Mouse (Mus musculus) lung, postnatal 0 days (tissue): Measurements from ENCODE around the gene Zyx. TPM values are rescaled to one million over a fixed set of nuclear protein-coding genes. Genes with fewer than 3 reads are reported as not detected.

Experiments
- ATAC-seq: fragments of 200-750 bp; cut with Nextera tagmentation; 2 replicates; pipeline ENCODE4 v1.8.0; 2017; ENCODE audit warnings: moderate library complexity
- DNase-seq: peaks from one replicate; pipeline ENCODE4 v3.0.0-alpha.2; 2016; ENCODE audit warnings: low spot score
- H3K27ac ChIP-seq: fragments of 300-500 bp; sonication (generic); 2 replicates; pipeline ENCODE4 v1.5.1; 2014; ENCODE audit warnings: antibody characterized with exemption, mild to moderate bottlenecking, low read length, mixed read lengths
- H3K27me3 ChIP-seq: fragments of 300-500 bp; sonication (generic); replicated peaks from 2 replicates; pipeline ENCODE4 v1.6.1; 2014; ENCODE audit warnings: low read length, mixed read lengths; ENCODE audit not compliant: insufficient read depth
- H3K36me3 ChIP-seq: fragments of 300-500 bp; sonication (generic); 2 replicates; pipeline ENCODE4 v1.6.1; 2014; ENCODE audit warnings: low read length, mixed read lengths; ENCODE audit not compliant: insufficient read depth
- H3K4me1 ChIP-seq: fragments of 300-500 bp; sonication (generic); 2 replicates; pipeline ENCODE4 v1.6.1; 2014; ENCODE audit warnings: antibody characterized with exemption, low read depth, low read length, mixed read lengths; ENCODE audit not compliant: insufficient read depth
- H3K4me2 ChIP-seq: fragments of 300-500 bp; sonication (generic); replicated peaks from 2 replicates; pipeline ENCODE4 v1.6.1; 2014; ENCODE audit warnings: low read depth, mild to moderate bottlenecking, low read length, moderate library complexity, mixed read lengths
- H3K4me3 ChIP-seq: fragments of 300-500 bp; sonication (generic); 2 replicates; pipeline ENCODE4 v1.5.1; 2014; ENCODE audit warnings: low read depth, low read length
- H3K9ac ChIP-seq: fragments of 300-500 bp; sonication (generic); replicated peaks from 2 replicates; pipeline ENCODE4 v1.6.1; 2014; ENCODE audit warnings: low read depth, mild to moderate bottlenecking
- H3K9me3 ChIP-seq: fragments of 300-500 bp; sonication (generic); 2 replicates; pipeline ENCODE4 v1.6.1; 2016; ENCODE audit warnings: low read length, mixed read lengths
- CTCF ChIP-seq: IDR thresholded peaks from 2 replicates; pipeline ENCODE4 v1.5.1; 2016; ENCODE audit warnings: antibody characterized with exemption, mild to moderate bottlenecking
- EP300 ChIP-seq: IDR thresholded peaks from 2 replicates; pipeline ENCODE4 v1.6.1; 2016; ENCODE audit warnings: antibody characterized with exemption, mild to moderate bottlenecking, control low read depth
- WGBS: fragments of 180-500 bp; shearing (Covaris S2); extraction: QIAGEN DNeasy Blood & Tissue Kit; methylation state at CpG from one replicate; pipeline ENCODE4 v1.1.7; 2014; 5-methylcytosine and 5-hydroxymethylcytosine counted together
- polyA plus RNA-seq: library from polyadenylated mRNA; unstranded; fragments of >200 nt; fragmentation: Nextera tagmentation; extraction: Ambion mirVana; gene quantifications from 2 replicates; pipeline ENCODE4 v1.2.1, GENCODE M21; 2015

The Zyx gene
- polyA plus RNA-seq, 1 experiment from 2014 or later: 183 TPM

GRCm38 (mm10) chr6:42381916-42382381 is 32.5 kb downstream of the Zyx start:
- Histone ChIP-seq H3K27me3 (no peaks in the 10 kb centered on the region), H3K9ac (no peak overlapping the region), H3K4me3 (no peak overlapping the region), H3K4me1 (peaks cover 8% of the 10 kb centered on the region; the same call in 1 of the 2 replicates), H3K36me3 (no peaks in the 10 kb centered on the region), H3K9me3 (no peaks in the 10 kb centered on the region), H3K27ac (peak overlapping the region; percentile 48; the same call in 1 of the 2 replicates), H3K4me2 (no peak overlapping the region)
- DNase-seq (peak; percentile 72), ATAC-seq (peak; percentile 76)
- peak; percentile 80 for TF ChIP-seq EP300
- no peak for TF ChIP-seq CTCF
- WGBS: 35% methylated on average over 9 of the region's 9 CpGs

DNA sequence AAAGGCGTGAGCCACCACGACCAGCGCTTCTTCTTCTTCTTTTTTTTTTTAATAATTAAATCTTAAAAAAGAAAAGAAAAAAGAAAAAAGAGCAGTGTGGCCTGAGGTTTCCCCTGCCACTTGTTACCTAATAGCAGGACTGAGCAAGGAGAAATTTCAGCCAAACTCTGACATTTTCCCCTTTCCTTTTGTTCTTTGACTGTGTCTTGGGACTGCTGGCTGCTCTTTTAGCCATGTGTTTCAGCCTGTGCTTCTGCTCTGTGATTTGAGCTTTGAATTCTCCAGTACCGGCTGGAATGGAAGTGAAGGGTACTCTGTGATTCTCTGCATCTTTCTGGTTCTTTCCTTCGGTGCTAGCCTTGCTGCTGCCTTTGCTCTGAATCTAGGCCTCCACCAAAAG is 33.9 kb downstream of the Zyx start:
- Histone ChIP-seq H3K4me2 (no peak overlapping the region), H3K4me1 (peaks cover 8% of the 10 kb centered on the region; the same call in 1 of the 2 replicates), H3K9ac (no peak overlapping the region), H3K27ac (no peak overlapping the region), H3K9me3 (no peaks in the 10 kb centered on the region), H3K27me3 (no peaks in the 10 kb centered on the region), H3K36me3 (no peaks in the 10 kb centered on the region), H3K4me3 (no peak overlapping the region)
- DNase-seq: no peak
- no peak for ATAC-seq
- TF ChIP-seq CTCF (no peak), EP300 (no peak)
- WGBS: 92% methylated on average over 5 of the region's 5 CpGs

GRCm38 (mm10) chr6:42385635-42386034 is 36.2 kb downstream of the Zyx start:
- Histone ChIP-seq H3K27me3 (no peaks in the 10 kb centered on the region), H3K4me1 (peaks cover 7% of the 10 kb centered on the region; the same call in 1 of the 2 replicates), H3K9ac (no peak overlapping the region), H3K4me2 (no peak overlapping the region), H3K27ac (no peak overlapping the region), H3K9me3 (no peaks in the 10 kb centered on the region), H3K36me3 (no peaks in the 10 kb centered on the region), H3K4me3 (no peak overlapping the region)
- WGBS: 71% methylated on average over 4 of the region's 4 CpGs
- no peak for ATAC-seq
- no peak for DNase-seq
- TF ChIP-seq CTCF (no peak), EP300 (no peak)

- ATAC-seq (peak; percentile 67), DNase-seq (peak; percentile 88)
- no peak for TF ChIP-seq CTCF
- TF ChIP-seq EP300: peak; percentile 32; the same call in 1 of the 2 replicates
- H3K4me3 ChIP-seq: no peak overlapping the region
- H3K27ac ChIP-seq: peak overlapping the region; percentile 58; the same call in 1 of the 2 replicates
- WGBS: 13% methylated on average over 2 of the region's 2 CpGs
- H3K4me1 ChIP-seq: peaks cover 9% of the 10 kb centered on the region; the same call in 1 of the 2 replicates
- H3K9me3 ChIP-seq: no peaks in the 10 kb centered on the region
- H3K36me3 ChIP-seq: no peaks in the 10 kb centered on the region
- no peaks in the 10 kb centered on the region for H3K27me3 ChIP-seq
- H3K9ac ChIP-seq: no peak overlapping the region
- H3K4me2 ChIP-seq: no peak overlapping the region
These were observed 42.4 kb downstream of the Zyx start for GRCm38 (mm10) chr6:42391796-42392330.

GRCm38 (mm10) chr6:42395960-42396809 is 46.8 kb downstream of the Zyx start:
- peak overlapping the region; percentile 77 for H3K27ac ChIP-seq
- no peak overlapping the region for H3K4me3 ChIP-seq
- 17% methylated on average over 9 of the region's 9 CpGs for WGBS
- H3K36me3 ChIP-seq: no peaks in the 10 kb centered on the region
- no peak overlapping the region for H3K4me2 ChIP-seq
- peak; percentile 96 for DNase-seq
- no peak overlapping the region for H3K9ac ChIP-seq
- TF ChIP-seq EP300: peak; percentile 99
- TF ChIP-seq CTCF: no peak
- peak; percentile 95 for ATAC-seq
- H3K4me1 ChIP-seq: peaks cover 13% of the 10 kb centered on the region; the same call in 1 of the 2 replicates
- H3K27me3 ChIP-seq: no peaks in the 10 kb centered on the region
- H3K9me3 ChIP-seq: no peaks in the 10 kb centered on the region

DNA sequence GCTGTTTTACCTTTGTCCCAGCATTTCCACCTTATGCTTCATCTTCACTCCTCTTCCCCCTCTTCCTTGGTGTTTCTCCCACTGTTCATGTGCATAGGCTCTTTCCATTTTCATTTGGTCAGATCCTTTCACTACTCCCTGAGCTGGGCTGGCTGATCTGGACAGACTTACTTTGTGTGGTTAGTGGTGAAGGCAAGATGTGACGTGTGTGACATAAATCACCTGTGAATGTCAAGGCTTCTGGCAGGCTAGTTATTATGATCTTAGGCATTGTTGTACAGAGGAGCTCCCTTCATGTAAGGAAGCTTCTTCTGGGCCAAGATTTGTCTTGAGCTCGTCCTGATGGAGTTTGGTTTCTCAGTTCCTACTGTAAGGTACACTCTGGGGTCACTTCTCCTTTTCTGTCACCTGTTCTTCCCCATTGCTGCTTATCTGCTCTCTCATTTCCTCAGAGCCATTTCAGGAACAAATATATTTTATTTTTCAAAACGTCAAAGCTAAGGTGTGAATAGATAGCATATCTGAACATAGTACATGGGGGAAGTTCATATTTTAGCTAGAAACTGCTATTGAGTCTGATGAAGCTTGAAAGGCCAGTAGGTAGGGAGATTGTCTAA is 47.7 kb downstream of the Zyx start:
- no peak for TF ChIP-seq CTCF
- no peak for TF ChIP-seq EP300
- ATAC-seq: no peak
- Histone ChIP-seq H3K4me2 (no peak overlapping the region), H3K36me3 (no peaks in the 10 kb centered on the region), H3K27ac (peak overlapping the region; percentile 65), H3K27me3 (no peaks in the 10 kb centered on the region), H3K9me3 (no peaks in the 10 kb centered on the region), H3K4me1 (peaks cover 13% of the 10 kb centered on the region; the same call in 1 of the 2 replicates), H3K9ac (no peak overlapping the region), H3K4me3 (no peak overlapping the region)
- peak; percentile 19 for DNase-seq
- WGBS: 41% methylated on average over 3 of the region's 3 CpGs
